Mouse (Mus musculus) thymus, postnatal 10 days (tissue): ENCODE measurements around the gene Srcin1.

ENCODE experiments used
- DNase-seq, 2 experiments: peaks; one replicate each; pipeline ENCODE4 v3.0.0; 2021; ENCODE audit warnings: low spot score in 2 of 2

Gene Srcin1

DNA sequence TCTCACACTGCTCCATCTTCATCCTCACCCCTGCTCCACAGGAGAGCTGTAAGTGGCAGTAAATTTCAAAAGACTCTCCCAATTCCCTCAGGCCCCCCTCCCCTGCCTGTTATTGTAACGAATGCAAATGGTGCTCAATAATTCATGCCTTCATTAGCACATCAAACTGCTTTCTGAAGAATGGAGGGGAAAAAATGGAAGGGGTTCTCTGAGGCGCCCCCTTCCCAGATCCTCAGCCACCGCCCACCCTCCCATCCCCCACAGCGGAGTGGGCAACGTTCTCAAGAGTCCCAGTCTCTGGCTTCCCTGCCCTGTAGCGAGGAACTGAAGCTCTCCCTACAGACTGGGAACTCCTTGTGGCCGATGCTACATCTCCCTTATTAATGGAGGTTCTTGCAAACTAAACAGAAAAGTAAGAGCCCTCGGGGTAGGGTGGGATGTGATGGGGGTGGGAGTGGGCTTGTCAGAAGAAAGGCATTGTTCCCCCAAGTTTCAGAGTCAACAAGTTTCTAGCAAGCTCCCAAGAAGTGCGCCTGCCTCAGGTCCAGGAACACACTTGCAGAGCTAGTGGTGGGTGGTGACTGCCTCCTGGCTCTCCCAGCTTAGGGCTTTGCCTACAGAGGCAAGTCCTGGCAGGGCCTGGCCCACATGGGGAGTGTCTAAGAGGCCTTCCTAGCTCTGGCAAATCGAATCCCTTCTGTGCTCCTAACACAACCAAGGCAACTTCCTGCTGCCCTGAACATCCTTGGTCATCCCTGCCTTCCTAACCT, 3.3 kb upstream of the Srcin1 start:
- no peak for DNase-seq

GRCm38 (mm10) chr11:97578286-97578685, 2.3 kb upstream of the Srcin1 start:
- no peak for DNase-seq

DNA sequence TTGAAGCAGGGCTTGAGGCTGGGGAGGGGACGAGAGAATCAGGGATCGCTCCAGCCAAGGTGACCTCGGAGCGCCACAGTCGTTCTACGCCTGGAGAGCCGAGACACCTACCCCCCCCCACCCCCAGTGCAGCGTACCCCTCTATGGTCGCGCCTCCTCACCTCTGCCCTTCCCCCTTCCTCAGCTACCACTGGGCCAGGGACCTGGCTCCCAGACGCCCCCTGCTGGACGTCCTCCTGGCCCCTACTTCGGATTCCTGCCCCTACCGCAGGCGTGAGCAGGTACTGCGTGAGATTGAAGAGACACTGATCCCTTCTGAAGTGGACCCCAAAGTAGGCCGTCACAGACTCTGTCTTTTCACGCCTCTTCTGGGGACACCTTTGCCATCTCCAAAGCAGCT, 348 bp downstream of the Srcin1 start:
- peak; percentile 63 to 90 for DNase-seq

GRCm38 (mm10) chr11:97575075-97575474, 911 bp downstream of the Srcin1 start:
- peak in 1 of 2 experiments; percentile 35 for DNase-seq

DNA sequence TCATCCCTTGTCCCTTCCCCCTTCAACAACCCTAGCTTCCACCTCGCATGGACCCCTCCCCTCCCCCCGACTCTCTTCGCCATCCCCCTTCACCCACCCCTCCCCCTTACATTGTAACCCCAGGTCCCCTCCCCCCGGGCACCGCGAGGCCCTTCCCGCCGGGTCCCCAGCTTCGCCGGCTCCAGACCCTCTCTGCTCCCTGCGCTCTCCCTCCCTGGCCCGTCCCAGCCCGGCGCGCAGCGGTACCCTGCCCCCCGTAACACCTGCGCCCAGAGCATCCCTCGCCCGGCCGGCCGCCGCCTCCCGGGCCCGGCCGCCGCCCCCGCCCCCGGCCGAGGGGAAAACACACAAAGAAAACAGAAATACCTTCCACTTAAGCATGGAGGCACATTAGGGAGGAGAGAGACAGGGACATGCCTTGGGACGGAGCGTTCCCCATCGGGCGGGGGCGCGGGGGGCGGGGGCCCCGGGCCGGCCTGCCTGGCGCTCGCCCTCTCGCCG, 1.4 kb downstream of the Srcin1 start:
- DNase-seq = no peak

DNA sequence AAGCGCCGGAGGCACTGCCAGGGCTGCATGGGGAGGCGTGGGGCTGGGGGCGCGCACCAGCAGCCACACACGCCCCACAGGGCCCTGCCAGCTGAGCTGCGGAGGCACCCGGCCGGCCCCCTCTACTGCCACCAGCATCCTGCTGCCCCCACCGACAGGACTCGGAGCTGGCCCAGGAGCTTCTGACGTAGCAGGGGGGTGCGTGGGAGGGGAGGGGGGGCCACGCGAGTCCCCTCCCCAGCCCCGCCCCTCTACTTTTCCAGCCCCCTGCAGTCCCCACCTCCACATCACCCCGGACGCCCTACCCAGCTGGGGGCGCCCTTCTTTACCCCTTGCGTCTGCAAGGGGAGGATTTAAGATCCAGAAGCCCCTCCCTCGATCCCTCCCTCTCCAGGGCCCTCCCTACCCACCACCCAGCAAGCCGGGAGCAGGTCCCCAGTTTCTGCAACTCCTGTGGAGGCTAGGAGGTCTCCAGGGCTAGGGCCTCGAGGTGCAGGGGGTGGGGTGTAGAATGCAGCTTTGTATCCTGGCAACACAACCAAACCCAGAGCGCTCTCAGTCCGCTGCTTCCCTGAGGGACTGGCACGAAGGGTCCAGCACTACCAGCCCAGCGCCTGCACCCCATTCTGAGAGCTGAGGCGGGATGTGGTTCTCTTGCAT, 2.0 kb downstream of the Srcin1 start:
- no peak for DNase-seq

- DNase-seq = no peak
Observed at GRCm38 (mm10) chr11:97572895-97573480, 3.0 kb downstream of the Srcin1 start.

- DNase-seq = no peak
Observed at GRCm38 (mm10) chr11:97572089-97572345, 4.0 kb downstream of the Srcin1 start.

GRCm38 (mm10) chr11:97571266-97572088, 4.5 kb downstream of the Srcin1 start:
- no peak for DNase-seq

DNA sequence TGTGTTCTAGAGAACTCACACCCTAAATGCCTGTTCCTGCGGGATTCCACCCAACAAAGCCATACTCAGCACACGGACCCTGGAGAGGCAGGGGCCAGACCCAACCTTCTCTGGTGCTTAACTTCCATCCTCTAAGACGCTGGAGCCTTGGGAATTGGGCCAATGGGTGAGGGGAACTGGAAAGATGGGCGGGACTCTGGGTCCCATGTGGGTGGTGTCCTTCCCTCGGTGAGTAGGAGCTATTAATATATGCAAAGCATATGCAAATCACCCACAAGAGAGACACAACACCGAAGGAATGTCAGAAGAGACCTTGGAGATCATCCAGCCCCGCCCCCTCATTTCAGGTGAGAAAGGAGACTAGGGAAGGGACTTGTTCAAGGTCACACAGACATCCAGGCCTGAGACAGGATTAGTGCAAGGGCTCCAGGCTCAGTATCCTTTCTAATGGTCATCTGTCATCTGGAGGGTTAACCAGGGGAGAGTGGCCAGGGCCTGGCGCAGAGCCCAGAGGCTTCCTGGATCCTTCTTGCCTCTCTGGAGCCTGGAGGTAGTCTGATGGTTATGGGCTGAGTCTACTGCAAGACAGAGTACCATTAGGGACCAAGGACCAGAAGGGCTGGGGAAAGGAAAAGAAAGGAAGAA, 5.4 kb downstream of the Srcin1 start:
- DNase-seq = no peak

- DNase-seq = no peak
Observed at GRCm38 (mm10) chr11:97569806-97570205, 6.2 kb downstream of the Srcin1 start.

DNA sequence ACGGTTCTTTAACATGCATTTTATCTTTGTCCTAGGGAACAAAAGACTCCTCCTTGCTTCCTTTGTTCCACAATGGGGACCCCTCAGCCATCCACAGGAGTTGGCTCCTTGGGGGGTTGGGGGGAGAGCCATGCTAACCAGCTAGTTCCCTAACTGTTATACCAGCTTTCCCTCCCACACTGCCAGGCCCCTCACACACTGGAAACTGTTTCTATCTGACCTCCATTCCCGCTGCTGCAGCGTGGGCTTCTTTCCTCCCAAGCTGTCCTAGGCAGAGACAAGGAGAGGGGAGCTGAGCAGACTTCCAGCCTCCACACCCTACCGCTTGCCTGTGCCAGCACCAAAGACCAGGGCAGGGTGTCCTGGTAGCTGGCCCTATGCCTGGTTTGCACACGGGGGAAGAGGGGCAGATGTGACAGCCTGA, 6.7 kb downstream of the Srcin1 start:
- DNase-seq = no peak

DNA sequence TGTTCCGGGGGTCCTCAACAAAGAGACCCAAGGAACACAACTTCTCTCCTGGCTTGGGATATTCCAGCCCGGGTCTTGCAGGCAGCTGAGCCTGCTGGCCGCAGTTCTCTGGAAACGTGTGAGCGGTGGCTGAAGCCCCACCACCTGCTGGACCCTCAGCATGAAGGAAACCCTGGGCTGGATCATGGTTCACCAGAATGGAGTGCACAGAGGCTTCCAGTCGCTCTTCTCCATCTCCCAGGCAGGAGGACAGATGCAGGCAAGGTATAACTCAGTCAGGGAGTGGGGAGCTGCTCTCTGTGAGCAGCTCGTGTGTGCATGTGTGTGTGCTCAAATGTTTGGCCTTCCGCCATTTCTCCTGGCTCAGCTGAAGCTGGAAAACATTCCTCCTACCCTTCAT, 7.3 kb downstream of the Srcin1 start:
- DNase-seq = peak; percentile 24 to 53

GRCm38 (mm10) chr11:97567480-97567879, 8.5 kb downstream of the Srcin1 start:
- no peak for DNase-seq

- DNase-seq = no peak
Observed at GRCm38 (mm10) chr11:97566551-97566950, 9.4 kb downstream of the Srcin1 start.

GRCm38 (mm10) chr11:97563730-97564129, 12.3 kb downstream of the Srcin1 start:
- DNase-seq = no peak

DNA sequence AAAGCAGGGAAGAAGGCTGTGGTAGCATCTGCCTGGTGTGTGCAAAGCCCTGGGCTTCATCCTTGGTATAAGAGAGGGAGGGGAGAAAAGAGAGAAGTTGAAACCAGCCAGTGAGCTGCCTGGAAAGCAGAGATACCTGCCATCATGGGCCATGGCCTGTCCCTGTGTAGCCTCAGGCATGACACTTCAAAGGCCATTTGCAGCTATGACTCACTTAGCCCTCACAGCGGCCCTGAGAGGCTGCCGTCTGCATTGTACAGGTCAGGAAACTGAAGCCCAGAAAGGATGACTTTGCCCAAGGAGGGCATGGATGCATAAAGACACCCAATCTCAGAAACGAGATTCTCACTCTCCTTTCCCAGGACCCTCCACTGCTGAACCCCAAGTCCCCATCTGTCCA, 13.4 kb downstream of the Srcin1 start:
- DNase-seq = no peak

GRCm38 (mm10) chr11:97560210-97560963, 15.6 kb downstream of the Srcin1 start:
- no peak for DNase-seq

GRCm38 (mm10) chr11:97559549-97559948, 16.4 kb downstream of the Srcin1 start:
- DNase-seq = no peak

DNA sequence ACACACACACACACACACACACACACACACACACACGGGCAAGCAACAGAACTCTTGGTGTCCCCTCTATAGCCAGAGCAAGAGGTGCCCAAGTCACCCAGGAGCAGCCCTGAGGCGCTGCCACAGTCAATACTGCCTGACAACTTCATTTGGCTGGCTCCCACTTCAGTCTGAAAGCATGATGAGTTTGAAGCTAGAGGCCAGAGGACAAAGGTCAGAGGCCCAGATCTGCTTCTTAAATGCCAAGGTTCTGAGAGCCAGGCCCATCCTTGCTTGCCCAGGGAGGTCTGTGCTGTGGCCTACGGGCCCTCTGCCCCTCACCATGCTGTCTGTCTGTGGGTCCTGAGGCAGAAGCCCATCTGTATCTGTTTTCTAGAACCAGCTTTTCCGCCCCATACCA, 18.1 kb downstream of the Srcin1 start:
- no peak for DNase-seq
